In the genomic region with DNA sequence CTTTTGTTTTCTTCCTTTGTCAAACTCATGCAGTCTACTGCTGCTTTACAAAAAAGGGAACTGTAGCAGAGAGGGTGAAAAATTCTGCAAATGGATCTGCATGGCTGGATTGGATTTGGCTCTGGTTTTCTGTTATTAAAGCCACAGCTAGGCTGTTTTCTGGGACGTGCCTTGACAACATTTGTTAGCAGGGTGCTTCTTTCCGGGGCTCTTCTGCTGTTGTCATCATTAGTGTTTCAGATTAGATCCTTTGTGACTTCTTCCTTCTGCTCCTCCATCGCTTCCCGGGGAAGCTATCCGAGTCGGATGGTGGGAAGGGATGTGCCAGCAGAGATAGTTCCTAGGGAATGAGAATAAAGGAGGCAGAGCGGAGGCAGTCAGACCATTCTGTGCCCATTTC, we compare ENCODE assay signal across 16 mouse cellular contexts. TPM values are rescaled to one million over a fixed set of nuclear protein-coding genes. Genes with fewer than 3 reads are reported as not detected.
A peak's percentile ranks its signal among the peaks of the same experiment; 100 is the strongest.
DNase-seq lines count a peak whose midpoint lies in the region; ATAC-seq and TF ChIP-seq lines count a peak whose summit lies in the region.
"Had no signal": no experiment of that assay in that cellular context is flagged by ENCODE, and none has a peak within 500 bp of the region (broad histone marks: within the 10 kb centered on the region; RNA-seq: fewer than 3 reads in every experiment).

No protein-coding gene starts in this region.

- no peak overlapping the region for H3K9ac ChIP-seq in heart, embryonic 16.5 days (ENCODE audit: low read length)
- peak overlapping the region; percentile 50 for H3K9ac ChIP-seq in forebrain, embryonic 15.5 days (replicated peaks)
- peak overlapping the region; percentile 37 for H3K9ac ChIP-seq in midbrain, embryonic 12.5 days (replicated peaks)
- H3K9ac ChIP-seq: intestine, embryonic 15.5 days had no signal

- no peak overlapping the region for H3K27ac ChIP-seq in heart, embryonic 16.5 days (ENCODE audit: low read length)
- peak overlapping the region; percentile 83 for H3K27ac ChIP-seq in forebrain, embryonic 15.5 days (replicated peaks)
- H3K27ac ChIP-seq in midbrain, embryonic 12.5 days (replicated peaks), result peak overlapping the region; percentile 80
- no peak overlapping the region for H3K27ac ChIP-seq in thymus, adult 2 months (ENCODE audit: control insufficient read depth, insufficient read depth, low read length)
- no peak overlapping the region for H3K27ac ChIP-seq in limb, embryonic 10.5 days
- H3K27ac ChIP-seq: intestine, embryonic 15.5 days; limb, embryonic 13.5 days had no signal

- H3K36me3 ChIP-seq in heart, embryonic 16.5 days (ENCODE audit: control insufficient read depth, insufficient read depth), result no peaks in the 10 kb centered on the region
- no peaks in the 10 kb centered on the region for H3K36me3 ChIP-seq in forebrain, embryonic 15.5 days
- H3K36me3 ChIP-seq in midbrain, embryonic 12.5 days, result 0 out of 2 replicates have a peak, but pooled peaks cover 4% of the 10 kb centered on the region
- H3K36me3 ChIP-seq in thymus, adult 2 months (ENCODE audit: control insufficient read depth, insufficient read depth, low read length), result no peaks in the 10 kb centered on the region
- H3K36me3 ChIP-seq in limb, embryonic 10.5 days, result peaks cover 9% of the 10 kb centered on the region
- H3K36me3 ChIP-seq: intestine, embryonic 15.5 days had no signal

- no peaks in the 10 kb centered on the region for H3K9me3 ChIP-seq in heart, embryonic 16.5 days (replicated peaks; ENCODE audit: control insufficient read depth, low read length)
- H3K9me3 ChIP-seq in forebrain, embryonic 15.5 days, result no peaks in the 10 kb centered on the region
- no peaks in the 10 kb centered on the region for H3K9me3 ChIP-seq in midbrain, embryonic 12.5 days
- H3K9me3 ChIP-seq in limb, embryonic 10.5 days (replicated peaks), result no peaks in the 10 kb centered on the region
- H3K9me3 ChIP-seq: heart, embryonic 12.5 days; intestine, embryonic 15.5 days; limb, embryonic 13.5 days had no signal

- DNase-seq in heart, adult 18-20 months, result no peak
- DNase-seq in brain, adult 2 months (ENCODE audit: low read depth, low spot score), result peak; percentile 36
- DNase-seq in thymus, adult 2 months, result no peak
- DNase-seq in lung, postnatal 14 days, result no peak
- DNase-seq in limb, embryonic 10.5 days (ENCODE audit: low spot score), result no peak
- DNase-seq: B cell, adult 2 months; spleen, adult 18-20 months; thymus, postnatal 14 days had no signal

- H3K4me3 ChIP-seq in heart, embryonic 16.5 days (ENCODE audit: low read length), result no peak overlapping the region
- peak overlapping the region; percentile 39 for H3K4me3 ChIP-seq in forebrain, embryonic 15.5 days
- H3K4me3 ChIP-seq in midbrain, embryonic 12.5 days, result peak overlapping the region; percentile 25
- H3K4me3 ChIP-seq in thymus, adult 2 months (ENCODE audit: control insufficient read depth, insufficient read depth, low read length), result no peak overlapping the region
- H3K4me3 ChIP-seq in limb, embryonic 10.5 days, result no peak overlapping the region
- H3K4me3 ChIP-seq: heart, embryonic 12.5 days; intestine, embryonic 15.5 days; limb, embryonic 13.5 days; myocyte had no signal

- ATAC-seq in heart, embryonic 16.5 days (replicated peaks; ENCODE audit: extremely low read depth, insufficient read depth, low FRiP score), result no peak
- ATAC-seq in forebrain, embryonic 15.5 days (replicated peaks), result 0 out of 2 replicates have a peak, but pooled peaks have one; percentile 20
- no peak for ATAC-seq in midbrain, embryonic 12.5 days (ENCODE audit: low FRiP score, low read depth)
- ATAC-seq: intestine, embryonic 15.5 days had no signal

- no peak for TF ChIP-seq POLR2A in thymus, adult 2 months (IDR thresholded peaks at IDR 0.05; ENCODE audit: control insufficient read depth, extremely low read depth, insufficient read depth, low read length, poor library complexity)

- WGBS in heart, embryonic 16.5 days, result 52% methylated on average over 7 of the region's 7 CpGs
- 17% methylated on average over 7 of the region's 7 CpGs for WGBS in forebrain, embryonic 15.5 days
- 31% methylated on average over 7 of the region's 7 CpGs for WGBS in midbrain, embryonic 12.5 days
- WGBS in thymus, adult 2 months, result 73% methylated on average over 7 of the region's 7 CpGs
- 92% methylated on average over 7 of the region's 7 CpGs for WGBS in limb, embryonic 10.5 days

- TF ChIP-seq CTCF in thymus, adult 2 months (IDR thresholded peaks at IDR 0.05; ENCODE audit: borderline replicate concordance, control insufficient read depth, extremely low read depth, insufficient read depth, low read length, poor library complexity), result no peak

- H3K4me1 ChIP-seq in heart, embryonic 16.5 days (ENCODE audit: control insufficient read depth, insufficient read depth, low read length), result peaks cover 24% of the 10 kb centered on the region
- peaks cover 50% of the 10 kb centered on the region for H3K4me1 ChIP-seq in forebrain, embryonic 15.5 days
- peaks cover 47% of the 10 kb centered on the region for H3K4me1 ChIP-seq in midbrain, embryonic 12.5 days
- peaks cover under 1% of the 10 kb centered on the region; the same call in 1 of the 2 replicates for H3K4me1 ChIP-seq in thymus, adult 2 months (replicated peaks; ENCODE audit: control insufficient read depth, insufficient read depth, low read length)
- peaks cover 11% of the 10 kb centered on the region for H3K4me1 ChIP-seq in limb, embryonic 10.5 days

- no peaks in the 10 kb centered on the region for H3K27me3 ChIP-seq in heart, embryonic 16.5 days (ENCODE audit: control insufficient read depth, insufficient read depth, low read length)
- no peaks in the 10 kb centered on the region for H3K27me3 ChIP-seq in forebrain, embryonic 15.5 days
- H3K27me3 ChIP-seq in midbrain, embryonic 12.5 days, result no peaks in the 10 kb centered on the region
- H3K27me3 ChIP-seq in thymus, adult 2 months (ENCODE audit: control insufficient read depth, insufficient read depth, low read length), result no peaks in the 10 kb centered on the region
- no peaks in the 10 kb centered on the region for H3K27me3 ChIP-seq in limb, embryonic 10.5 days (ENCODE audit: low read depth, poor library complexity, severe bottlenecking)
- H3K27me3 ChIP-seq: heart, embryonic 12.5 days; intestine, embryonic 15.5 days; limb, embryonic 13.5 days had no signal

- peak overlapping the region; percentile 18; the same call in 1 of the 2 replicates for H3K4me2 ChIP-seq in heart, embryonic 16.5 days (ENCODE audit: low read depth, low read length)
- peak overlapping the region; percentile 39 for H3K4me2 ChIP-seq in forebrain, embryonic 15.5 days (replicated peaks)
- peak overlapping the region; percentile 40 for H3K4me2 ChIP-seq in midbrain, embryonic 12.5 days (replicated peaks)
- H3K4me2 ChIP-seq: intestine, embryonic 15.5 days; limb, embryonic 13.5 days had no signal

RNA-seq across cellular contexts. Expression of a gene that starts 51.8 kb away (rescaled TPM):
- 25.8 and 31.0 TPM in 2 replicates for polyA plus RNA-seq in heart, embryonic 16.5 days (2015; fragmentation: Nextera tagmentation; extraction: Ambion mirVana)
- 10 to 100 TPM; 30.3 to 40.5 TPM for total RNA-seq in heart, adult 18-20 months (2021)
- polyA plus RNA-seq in forebrain, embryonic 15.5 days (2015; fragmentation: Nextera tagmentation; extraction: Ambion mirVana), result 206 and 213 TPM in 2 replicates
- 123 and 138 TPM in 2 replicates for polyA plus RNA-seq in midbrain, embryonic 12.5 days (2016; fragmentation: Nextera tagmentation; extraction: Ambion mirVana)
- polyA plus RNA-seq in thymus, adult 2 months (2012; rRNA removed), result 147 and 172 TPM in 2 replicates
- polyA plus RNA-seq in limb, embryonic 10.5 days (2016; fragmentation: Nextera tagmentation; extraction: Ambion mirVana), result 50.3 and 50.7 TPM in 2 replicates
- total RNA-seq: MEL had no signal

Comparison
In these comparisons a context has a peak if more than half of its experiments do, and no peak if none do; other contexts are left out.
1. H3K27ac ChIP-seq: peak in forebrain, embryonic 15.5 days (single experiment) and midbrain, embryonic 12.5 days (single experiment); none in heart, embryonic 16.5 days (single experiment), thymus, adult 2 months (single experiment) and limb, embryonic 10.5 days (single experiment).
2. H3K4me3 ChIP-seq: peak in forebrain, embryonic 15.5 days (single experiment) and midbrain, embryonic 12.5 days (single experiment); none in heart, embryonic 16.5 days (single experiment), thymus, adult 2 months (single experiment) and limb, embryonic 10.5 days (single experiment).
3. Peak in every context shown above with its lines, with median percentiles within 50 percentile points of each other: H3K4me2 ChIP-seq.